Mouse (Mus musculus) adrenal gland, postnatal 25 days (tissue): ENCODE data around the gene Srsf1. TPM values are rescaled to one million over a fixed set of nuclear protein-coding genes. Genes with fewer than 3 reads are reported as not detected.
"Not testable (repeated sequence)": the region's sequence is repeated elsewhere in the genome, so short reads cannot be mapped to it uniquely, and the experiment has no call there.

Source experiments
- DNase-seq: peaks from one replicate; pipeline ENCODE4 v3.0.0; 2021; ENCODE audit warnings: mixed read lengths
- total RNA-seq: library from RNA; stranded (reverse); gene quantifications from 2 replicates; pipeline ENCODE4 v1.2.3, GENCODE M21; 2021

Srsf1 gene
- total RNA-seq, 1 experiment from 2014 or later = 298 TPM

GRCm38 (mm10) chr11:88044314-88044713 is 2.9 kb upstream of the Srsf1 start:
- no peak for DNase-seq

GRCm38 (mm10) chr11:88045159-88045558 is 2.0 kb upstream of the Srsf1 start:
- DNase-seq = not testable (repeated sequence)

GRCm38 (mm10) chr11:88045878-88046277 is 1.3 kb upstream of the Srsf1 start:
- no peak for DNase-seq

- no peak for DNase-seq
These were observed 743 bp upstream of the Srsf1 start for GRCm38 (mm10) chr11:88046323-88046937.

GRCm38 (mm10) chr11:88047871-88048531 is 828 bp downstream of the Srsf1 start:
- DNase-seq = peak; percentile 77

GRCm38 (mm10) chr11:88048961-88049670 is 1.9 kb downstream of the Srsf1 start:
- no peak for DNase-seq

GRCm38 (mm10) chr11:88049732-88050131 is 2.6 kb downstream of the Srsf1 start:
- DNase-seq = no peak

- no peak for DNase-seq
These were observed 5.5 kb downstream of the Srsf1 start for GRCm38 (mm10) chr11:88052638-88053037.

GRCm38 (mm10) chr11:88053821-88054220 is 6.6 kb downstream of the Srsf1 start:
- DNase-seq = no peak

- no peak for DNase-seq
These were observed 7.4 kb downstream of the Srsf1 start for GRCm38 (mm10) chr11:88054589-88054988.

GRCm38 (mm10) chr11:88055777-88056176 is 8.6 kb downstream of the Srsf1 start:
- DNase-seq = no peak

- DNase-seq = no peak
These were observed 10.6 kb downstream of the Srsf1 start for GRCm38 (mm10) chr11:88057788-88058187.

GRCm38 (mm10) chr11:88059141-88059540 is 12.0 kb downstream of the Srsf1 start:
- DNase-seq = no peak

- DNase-seq = no peak
These were observed 14.9 kb downstream of the Srsf1 start for GRCm38 (mm10) chr11:88061892-88062625.

GRCm38 (mm10) chr11:88065732-88066131 is 18.6 kb downstream of the Srsf1 start:
- DNase-seq = no peak

GRCm38 (mm10) chr11:88067191-88067585 is 20.0 kb downstream of the Srsf1 start:
- DNase-seq = no peak

GRCm38 (mm10) chr11:88067586-88068410 is 20.6 kb downstream of the Srsf1 start, which contains the start of gene Vezf1:
Vezf1 (plus strand) TSS chr11:88068279.
- DNase-seq = peak; percentile 81

- DNase-seq = peak; percentile 77
These were observed 21.5 kb downstream of the Srsf1 start for GRCm38 (mm10) chr11:88068411-88069245.

GRCm38 (mm10) chr11:88069246-88069570 is 22.0 kb downstream of the Srsf1 start:
- no peak for DNase-seq

GRCm38 (mm10) chr11:88070392-88070791 is 23.2 kb downstream of the Srsf1 start:
- no peak for DNase-seq

GRCm38 (mm10) chr11:88071113-88071512 is 23.9 kb downstream of the Srsf1 start:
- no peak for DNase-seq
